ENCODE assay signal across 31 mouse cellular contexts in genomic region chr9:69299484-69299883, GRCm38 (mm10).
A peak's percentile ranks its signal among the peaks of the same experiment; 100 is the strongest.
DNase-seq lines count a peak whose midpoint lies in the region; ATAC-seq and TF ChIP-seq lines count a peak whose summit lies in the region.
"Had no signal": no experiment of that assay in that cellular context is flagged by ENCODE, and none has a peak within 500 bp of the region (broad histone marks: within the 10 kb centered on the region; RNA-seq: fewer than 3 reads in every experiment).

No protein-coding gene starts in this region.

- no peaks in the 10 kb centered on the region for H3K27me3 ChIP-seq in liver, embryonic 15.5 days
- peaks cover 3% of the 10 kb centered on the region; the same call in 1 of the 2 replicates for H3K27me3 ChIP-seq in liver, embryonic 11.5 days (replicated peaks; ENCODE audit: control insufficient read depth, insufficient read depth, low read length)
- H3K27me3 ChIP-seq: CH12.LX; embryonic facial prominence, embryonic 12.5 days; midbrain, embryonic 15.5 days had no signal

- WGBS in liver, embryonic 15.5 days (ENCODE audit: insufficient replicate concordance) = 31% methylated on average over 2 of the region's 2 CpGs
- WGBS in liver, embryonic 11.5 days = 64% methylated on average over 2 of the region's 2 CpGs

- no peaks in the 10 kb centered on the region for H3K9me3 ChIP-seq in liver, embryonic 15.5 days (replicated peaks)
- no peaks in the 10 kb centered on the region for H3K9me3 ChIP-seq in liver, embryonic 11.5 days (ENCODE audit: control insufficient read depth, low read length)
- H3K9me3 ChIP-seq: embryonic facial prominence, embryonic 12.5 days; forebrain, embryonic 13.5 days; G1E; heart, embryonic 13.5 days; hindbrain, embryonic 13.5 days; limb, embryonic 12.5 days; midbrain, embryonic 15.5 days; neural tube, embryonic 13.5 days had no signal

- ATAC-seq in liver, embryonic 15.5 days (ENCODE audit: insufficient read depth) = no peak
- ATAC-seq in liver, embryonic 11.5 days (replicated peaks; ENCODE audit: low FRiP score) = no peak
- peak; percentile 68 for ATAC-seq in granulocyte monocyte progenitor cell, adult 5-6 weeks (replicated peaks; ENCODE audit: poor library complexity, severe bottlenecking)
- ATAC-seq in megakaryocyte progenitor cell, adult 5-6 weeks (replicated peaks; ENCODE audit: poor library complexity) = peak; percentile 45
- ATAC-seq: forebrain, embryonic 13.5 days; midbrain, embryonic 15.5 days had no signal

- TF ChIP-seq CTCF in gastrocnemius, adult 2 months (IDR thresholded peaks at IDR 0.05) = no peak

- H3K4me1 ChIP-seq in liver, embryonic 15.5 days (replicated peaks) = peaks cover 35% of the 10 kb centered on the region
- no peaks in the 10 kb centered on the region for H3K4me1 ChIP-seq in liver, embryonic 11.5 days (replicated peaks; ENCODE audit: control insufficient read depth, insufficient read depth, low read length)

- no peak overlapping the region for H3K4me2 ChIP-seq in liver, embryonic 15.5 days
- H3K4me2 ChIP-seq in liver, embryonic 11.5 days = no peak overlapping the region
- H3K4me2 ChIP-seq: embryonic facial prominence, embryonic 12.5 days; forebrain, embryonic 13.5 days; heart, embryonic 13.5 days; hindbrain, embryonic 13.5 days; limb, embryonic 12.5 days; midbrain, embryonic 15.5 days; neural tube, embryonic 13.5 days had no signal

- no peak for DNase-seq in gastrocnemius, adult 2 months
- no peak for DNase-seq in gastrocnemius, adult 8-10 months (ENCODE audit: low spot score in 2 of 2)
- DNase-seq in liver, embryonic 11.5 days (ENCODE audit: low spot score) = no peak
- no peak for DNase-seq in spleen, postnatal 14 days (ENCODE audit: low spot score in 2 of 2)
- DNase-seq: B cell, adult 2 months; cerebellum, adult 18-20 months; cerebellum, postnatal 14 days; gastrocnemius, postnatal 10 days; heart, adult 18-20 months; kidney, adult 18-20 months; kidney, postnatal 10 days; lung, adult 2 months; retina, postnatal 1 day; right cerebral cortex, postnatal 25 days; spleen, adult 18-20 months; thymus, adult 18-20 months; thymus, postnatal 36 days had no signal

- H3K4me3 ChIP-seq in gastrocnemius, adult 2 months = no peak overlapping the region
- H3K4me3 ChIP-seq in liver, embryonic 15.5 days (replicated peaks) = no peak overlapping the region
- no peak overlapping the region for H3K4me3 ChIP-seq in liver, embryonic 11.5 days (ENCODE audit: low read depth, low read length)
- H3K4me3 ChIP-seq: embryonic facial prominence, embryonic 12.5 days; erythroblast, embryonic 14.5 days; forebrain, embryonic 13.5 days; heart, embryonic 13.5 days; hindbrain, embryonic 13.5 days; limb, embryonic 12.5 days; midbrain, embryonic 15.5 days; myocyte; neural tube, embryonic 13.5 days had no signal

- no peaks in the 10 kb centered on the region for H3K36me3 ChIP-seq in liver, embryonic 15.5 days (replicated peaks)
- H3K36me3 ChIP-seq in liver, embryonic 11.5 days (ENCODE audit: control insufficient read depth, insufficient read depth, low read length) = no peaks in the 10 kb centered on the region
- H3K36me3 ChIP-seq: embryonic facial prominence, embryonic 12.5 days; G1E; heart, embryonic 13.5 days; hindbrain, embryonic 13.5 days; limb, embryonic 12.5 days; midbrain, embryonic 15.5 days; neural tube, embryonic 13.5 days had no signal

- H3K27ac ChIP-seq in gastrocnemius, adult 2 months = peak overlapping the region; percentile 43
- H3K27ac ChIP-seq in liver, embryonic 15.5 days (replicated peaks) = peak overlapping the region; percentile 55; the same call in 1 of the 2 replicates
- no peak overlapping the region for H3K27ac ChIP-seq in liver, embryonic 11.5 days (ENCODE audit: low read depth, low read length)
- H3K27ac ChIP-seq: embryonic facial prominence, embryonic 12.5 days; forebrain, embryonic 13.5 days; heart, embryonic 13.5 days; hindbrain, embryonic 13.5 days; limb, embryonic 12.5 days; midbrain, embryonic 15.5 days; neural tube, embryonic 13.5 days had no signal

- no peak overlapping the region for H3K9ac ChIP-seq in liver, embryonic 15.5 days
- no peak overlapping the region for H3K9ac ChIP-seq in liver, embryonic 11.5 days (ENCODE audit: low read depth, low read length)
- H3K9ac ChIP-seq: embryonic facial prominence, embryonic 12.5 days; forebrain, embryonic 13.5 days; heart, embryonic 13.5 days; hindbrain, embryonic 13.5 days; limb, embryonic 12.5 days; midbrain, embryonic 15.5 days; neural tube, embryonic 13.5 days had no signal

- intact Hi-C loops in gastrocnemius, adult 2 months (cut with DNase I) = loop anchor here (5.0 kb wide), 5 partner anchors 53 to 487 kb away; no protein-coding TSS in a partner anchor

Comparison
In these comparisons a context has a peak if more than half of its experiments do, and no peak if none do; other contexts are left out.
1. ATAC-seq: peak in granulocyte monocyte progenitor cell, adult 5-6 weeks (single experiment) and megakaryocyte progenitor cell, adult 5-6 weeks (single experiment); none in liver, embryonic 15.5 days (single experiment) and liver, embryonic 11.5 days (single experiment).